Mouse (Mus musculus) embryonic facial prominence, embryonic 10.5 days (tissue): ENCODE data around the gene Irgm1. TPM values are rescaled to one million over a fixed set of nuclear protein-coding genes. Genes with fewer than 3 reads are reported as not detected.
"Not testable (repeated sequence)": the region's sequence is repeated elsewhere in the genome, so short reads cannot be mapped to it uniquely, and the experiment has no call there.

Experiments used
- DNase-seq: peaks from one replicate; pipeline ENCODE4 v3.0.0-alpha.2; 2017; ENCODE audit warnings: low spot score
- H3K27ac ChIP-seq: fragments of 300-500 bp; sonication (generic); replicated peaks from 2 replicates; pipeline ENCODE4 v1.5.1; 2016; ENCODE audit warnings: mild to moderate bottlenecking
- H3K27me3 ChIP-seq: fragments of 300-500 bp; sonication (generic); replicated peaks from 2 replicates; pipeline ENCODE4 v1.6.1; 2016; ENCODE audit warnings: low read depth, mild to moderate bottlenecking; ENCODE audit not compliant: poor library complexity, severe bottlenecking
- H3K36me3 ChIP-seq: fragments of 300-500 bp; sonication (generic); replicated peaks from 2 replicates; pipeline ENCODE4 v1.6.1; 2016; ENCODE audit warnings: mild to moderate bottlenecking, moderate library complexity
- H3K4me1 ChIP-seq: fragments of 300-500 bp; sonication (generic); 2 replicates; pipeline ENCODE4 v1.6.1; 2016
- H3K4me3 ChIP-seq: fragments of 300-500 bp; sonication (generic); 2 replicates; pipeline ENCODE4 v1.5.1; 2016; ENCODE audit warnings: mild to moderate bottlenecking, moderate library complexity
- H3K9me3 ChIP-seq: fragments of 300-500 bp; sonication (generic); 2 replicates; pipeline ENCODE4 v1.6.1; 2016; ENCODE audit warnings: mild to moderate bottlenecking
- WGBS: fragments of 180-500 bp; shearing (Covaris S2); methylation state at CpG from one replicate; pipeline ENCODE4 v1.1.7; 2016; 5-methylcytosine and 5-hydroxymethylcytosine counted together
- polyA plus RNA-seq: library from polyadenylated mRNA; unstranded; fragments of >200 nt; fragmentation: Nextera tagmentation; extraction: Ambion mirVana; gene quantifications from 2 replicates; pipeline ENCODE4 v1.2.1, GENCODE M21; 2016

Gene Irgm1
- 1.1 TPM in 2 replicates for polyA plus RNA-seq

DNA sequence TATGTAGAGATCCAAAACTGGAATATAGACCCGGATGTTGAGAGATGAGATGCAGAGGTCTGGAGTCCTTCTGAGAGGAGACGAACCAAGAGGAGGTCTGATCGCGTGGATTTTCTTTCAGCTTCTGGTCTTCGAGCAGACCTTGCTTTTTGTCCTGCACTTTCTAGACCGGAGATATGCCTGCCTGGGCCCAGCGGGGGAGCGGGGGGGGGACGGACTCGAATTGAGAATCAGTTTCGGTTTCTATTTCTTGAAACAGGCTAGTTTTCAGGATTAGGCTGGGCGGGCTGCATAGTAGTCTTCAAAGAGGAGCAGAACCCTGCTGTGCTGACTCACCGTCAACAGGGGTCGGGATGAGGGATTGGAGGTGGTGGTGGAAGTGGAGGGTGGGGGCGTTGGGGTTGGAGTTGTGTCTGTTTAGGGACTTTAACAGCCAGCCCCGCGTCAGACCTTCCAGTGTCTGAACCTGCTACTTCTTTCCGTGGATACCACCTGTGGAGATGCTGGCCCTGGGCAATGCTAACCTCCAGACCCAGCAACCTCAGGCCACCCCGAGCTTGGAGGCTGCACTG, at the start of gene Irgm1:
TSS of gene Irgm1 (minus strand) at position 483 of the 572 bp plus-strand sequence.
- H3K4me1 ChIP-seq: peaks cover 25% of the 10 kb centered on the region
- no peaks in the 10 kb centered on the region for H3K9me3 ChIP-seq
- DNase-seq: peak; percentile 52
- peak within 1 kb of the TSS; percentile 66; the same call in 1 of the 2 replicates for H3K27ac ChIP-seq
- H3K36me3 ChIP-seq: no peaks in the 10 kb centered on the region
- WGBS: 2% methylated on average over 19 of the region's 19 CpGs
- peaks cover 31% of the 10 kb centered on the region for H3K27me3 ChIP-seq
- H3K4me3 ChIP-seq: peak within 1 kb of the TSS; percentile 59

DNA sequence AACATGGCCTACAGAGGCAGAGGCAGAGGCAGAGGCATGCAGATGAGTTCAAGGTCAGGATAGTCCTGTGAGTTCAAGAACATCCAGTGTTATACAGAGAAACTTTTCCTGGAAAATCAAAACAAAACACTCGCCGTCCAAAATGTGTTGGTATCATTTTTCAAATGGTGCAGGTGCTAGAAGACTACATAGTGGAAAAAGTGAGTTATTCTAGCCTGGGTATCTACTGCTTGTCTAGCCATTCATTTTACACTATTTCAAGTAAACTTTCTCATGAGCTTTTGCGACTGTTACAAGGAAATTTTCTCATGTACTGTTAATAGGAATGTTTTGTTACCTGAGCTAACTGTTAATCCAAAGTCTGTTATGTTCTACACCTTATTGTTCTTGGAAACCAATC, 46.9 kb upstream of the Irgm1 start:
- no peak for DNase-seq
- Histone ChIP-seq H3K9me3 (no peaks in the 10 kb centered on the region), H3K27ac (no peak overlapping the region), H3K27me3 (no peaks in the 10 kb centered on the region), H3K36me3 (no peaks in the 10 kb centered on the region), H3K4me3 (no peak overlapping the region), H3K4me1 (no peaks in the 10 kb centered on the region)
- 90% methylated on average over 3 of the region's 3 CpGs for WGBS

DNA sequence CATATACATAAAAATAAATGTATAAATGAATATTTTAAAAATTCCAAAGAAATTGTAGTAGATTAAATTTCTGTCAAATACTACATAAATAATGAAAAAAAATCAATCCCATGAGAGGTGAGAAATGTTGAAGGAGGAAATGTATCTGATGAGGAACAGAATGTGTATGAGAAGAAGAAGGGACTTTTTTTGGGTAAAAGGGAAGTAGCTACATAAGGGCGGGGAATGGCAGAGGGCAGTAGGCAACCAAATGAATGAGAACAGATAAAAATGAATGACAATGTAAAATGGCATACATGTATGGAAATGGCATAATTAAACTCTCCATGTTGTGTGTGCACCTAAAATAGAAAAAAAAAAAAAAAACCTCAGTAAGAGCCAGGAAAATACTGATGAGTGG, 42.1 kb upstream of the Irgm1 start:
- no peaks in the 10 kb centered on the region for H3K36me3 ChIP-seq
- no peaks in the 10 kb centered on the region for H3K4me1 ChIP-seq
- H3K27me3 ChIP-seq: no peaks in the 10 kb centered on the region
- H3K4me3 ChIP-seq: no peak overlapping the region
- WGBS: 86% methylated on average over 1 of the region's 1 CpGs
- DNase-seq: no peak
- no peak overlapping the region for H3K27ac ChIP-seq
- no peaks in the 10 kb centered on the region for H3K9me3 ChIP-seq

DNA sequence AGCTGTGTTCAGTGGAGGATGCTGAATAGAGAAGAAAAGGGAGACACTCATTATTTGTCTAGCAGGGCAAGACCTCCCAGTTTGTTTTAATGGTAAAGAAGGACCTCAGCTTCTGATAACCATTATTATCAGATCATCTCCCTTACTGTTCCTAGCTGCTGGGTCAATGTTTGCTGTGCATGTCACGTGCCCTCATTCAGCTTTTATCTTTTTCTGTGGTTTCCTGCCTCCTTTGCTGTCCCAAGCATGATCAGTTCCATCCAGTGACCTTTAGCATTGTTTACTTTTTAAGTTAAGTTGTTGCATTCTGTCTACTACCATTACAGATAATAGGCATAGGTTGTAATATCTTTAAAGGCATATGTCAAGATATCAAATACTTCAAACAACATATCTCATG, 37.0 kb upstream of the Irgm1 start:
- H3K9me3 ChIP-seq: no peaks in the 10 kb centered on the region
- WGBS: 55% methylated on average over 1 of the region's 1 CpGs
- no peaks in the 10 kb centered on the region for H3K27me3 ChIP-seq
- no peak overlapping the region for H3K27ac ChIP-seq
- H3K36me3 ChIP-seq: no peaks in the 10 kb centered on the region
- DNase-seq: no peak
- no peak overlapping the region for H3K4me3 ChIP-seq
- no peaks in the 10 kb centered on the region for H3K4me1 ChIP-seq

DNA sequence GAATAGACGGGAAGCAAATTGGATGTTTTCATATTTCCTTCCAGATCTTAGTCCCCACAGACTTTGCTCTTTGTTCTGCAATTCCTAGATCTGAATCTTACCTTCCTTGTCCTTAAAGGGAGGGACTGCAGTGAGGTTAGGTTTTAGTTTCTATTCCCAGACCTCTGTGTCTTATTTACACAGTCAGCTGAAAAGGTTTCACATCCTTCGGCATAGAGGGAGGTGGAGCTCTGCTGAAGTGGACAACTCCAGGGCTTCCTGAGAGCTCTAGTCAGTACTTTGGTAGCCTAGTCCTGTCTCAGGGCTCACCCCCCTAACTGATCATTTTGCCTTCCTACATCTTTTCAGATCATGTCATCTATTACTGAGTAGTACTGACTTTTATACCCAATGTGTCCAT, 30.5 kb upstream of the Irgm1 start, which contains the start of gene Gm5431:
TSS of gene Gm5431 (minus strand) at position 194 of the 400 bp plus-strand sequence.
- no peaks in the 10 kb centered on the region for H3K36me3 ChIP-seq
- H3K4me3 ChIP-seq: no peak within 1 kb of the TSS
- 72% methylated on average over 2 of the region's 2 CpGs for WGBS
- no peaks in the 10 kb centered on the region for H3K27me3 ChIP-seq
- H3K9me3 ChIP-seq: no peaks in the 10 kb centered on the region
- no peak within 1 kb of the TSS for H3K27ac ChIP-seq
- no peaks in the 10 kb centered on the region for H3K4me1 ChIP-seq
- DNase-seq: no peak

DNA sequence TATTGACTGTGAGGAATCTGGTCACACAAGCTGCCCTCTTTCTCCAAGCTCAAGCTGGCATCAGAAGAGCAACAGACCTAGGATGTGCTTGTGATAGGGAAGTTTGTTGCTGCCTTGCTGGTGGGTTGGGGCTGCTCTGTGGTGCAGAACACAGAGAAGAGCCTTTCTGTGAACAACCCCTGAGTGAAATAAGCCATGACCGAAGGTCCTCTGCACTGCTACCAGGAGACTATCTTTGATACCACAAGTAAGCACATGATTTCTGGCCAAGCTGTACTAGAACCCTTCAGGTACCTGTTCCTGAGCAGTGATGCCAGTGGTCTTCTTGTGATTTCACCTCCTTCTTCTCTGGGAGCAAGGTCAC, 30.1 kb upstream of the Irgm1 start:
- not testable (repeated sequence) for H3K9me3 ChIP-seq, H3K36me3 ChIP-seq, H3K4me1 ChIP-seq, H3K27ac ChIP-seq, H3K27me3 ChIP-seq, H3K4me3 ChIP-seq, DNase-seq
- 96% methylated on average over 1 of the region's 1 CpGs for WGBS

DNA sequence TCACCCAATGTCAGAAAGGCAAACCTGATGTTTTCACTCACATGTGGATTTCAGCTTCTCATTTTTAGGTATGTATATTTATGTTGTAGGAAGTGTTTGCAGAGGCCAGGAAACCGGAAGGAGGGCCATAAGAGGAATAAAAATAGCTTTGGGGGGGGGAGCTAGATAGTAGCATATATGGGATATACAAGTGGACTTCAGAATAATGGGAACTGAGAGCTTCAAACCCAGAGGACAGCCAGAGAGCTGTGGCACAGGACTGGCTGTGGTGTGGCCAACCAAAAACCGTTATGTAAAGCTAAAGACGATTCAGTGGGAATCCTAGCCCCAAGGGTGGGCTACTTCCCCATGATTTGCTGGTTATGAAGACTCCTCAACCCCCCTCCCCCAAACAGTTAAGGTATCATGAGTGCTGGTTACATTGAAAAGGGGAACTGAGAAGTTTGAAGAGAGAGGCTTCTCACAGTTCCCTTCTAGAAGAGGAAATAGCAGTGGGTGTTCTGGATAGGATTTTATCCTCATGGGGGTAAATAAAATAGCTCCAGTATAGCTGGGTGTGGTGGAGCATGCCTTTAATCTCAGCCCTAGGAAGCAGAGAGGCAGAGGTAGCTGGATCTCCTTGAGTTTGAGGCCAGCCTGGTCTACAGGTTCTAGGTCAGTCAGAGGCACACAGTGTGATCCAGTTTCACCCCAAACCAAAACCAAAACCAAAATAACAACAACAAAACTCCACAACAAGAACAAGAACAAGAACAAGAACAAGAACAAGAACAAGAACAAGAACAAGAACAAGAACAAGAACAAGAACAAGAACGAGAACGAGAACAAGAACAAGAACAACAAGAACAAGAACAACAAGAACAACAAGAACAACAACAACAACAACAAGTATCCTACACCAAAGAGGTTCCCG, 29.4 kb upstream of the Irgm1 start:
- H3K36me3 ChIP-seq, H3K4me1 ChIP-seq, H3K9me3 ChIP-seq, H3K4me3 ChIP-seq, DNase-seq, H3K27ac ChIP-seq, H3K27me3 ChIP-seq: not testable (repeated sequence)
- WGBS: 82% methylated on average over 6 of the region's 6 CpGs

DNA sequence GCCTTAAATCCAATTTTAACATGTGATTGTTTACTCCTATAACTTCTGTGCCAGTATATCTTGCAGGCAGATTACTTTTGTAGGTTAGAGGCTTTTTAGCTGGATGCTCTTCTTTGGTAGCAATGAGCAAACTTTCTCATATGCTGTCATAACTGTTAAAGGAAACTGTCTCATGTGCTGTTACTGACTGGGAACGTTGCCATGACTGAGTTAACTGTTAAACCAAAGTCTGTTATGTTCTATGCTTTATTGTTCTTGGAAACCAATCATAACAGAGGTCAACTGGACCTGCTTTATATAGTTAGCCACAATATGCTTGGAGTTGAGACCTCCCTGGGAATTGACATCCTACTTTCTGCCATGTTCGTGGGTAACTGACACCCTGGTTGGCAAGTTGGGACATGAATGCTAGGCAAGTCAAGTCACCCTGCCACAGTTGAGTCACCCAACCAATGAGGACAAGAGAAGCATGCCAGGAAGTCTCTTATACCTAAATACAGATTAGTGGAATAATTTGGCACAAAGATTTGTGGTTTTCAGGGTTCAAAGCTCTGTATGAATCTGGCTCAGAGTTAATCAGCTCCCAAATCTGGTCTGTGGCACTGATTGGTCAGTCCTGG, 27.4 kb upstream of the Irgm1 start:
- WGBS: 77% methylated on average over 2 of the region's 2 CpGs
- H3K36me3 ChIP-seq: no peaks in the 10 kb centered on the region

DNA sequence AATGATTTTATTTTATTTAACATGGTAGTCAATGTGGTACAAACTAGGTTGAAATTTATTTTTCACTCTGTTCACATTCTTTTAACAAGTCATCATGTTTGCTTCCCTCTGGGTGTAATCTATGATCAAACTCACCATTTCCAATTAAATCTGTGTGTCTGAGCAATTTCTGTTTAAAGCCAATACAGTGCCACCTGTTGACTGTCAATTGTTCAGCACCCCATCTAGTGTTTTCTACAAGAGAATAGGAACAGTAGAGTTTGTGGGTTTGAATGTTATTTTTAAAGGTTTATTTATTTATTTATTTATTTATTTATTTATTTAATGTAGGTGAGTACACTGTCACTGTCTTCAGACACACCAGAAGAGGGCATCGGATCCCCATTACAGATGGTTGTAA, 5.2 kb upstream of the Irgm1 start:
- H3K4me3 ChIP-seq: no peak overlapping the region
- H3K4me1 ChIP-seq: peaks cover 13% of the 10 kb centered on the region
- H3K9me3 ChIP-seq: no peaks in the 10 kb centered on the region
- 82% methylated on average over 1 of the region's 1 CpGs for WGBS
- H3K27me3 ChIP-seq: peaks cover 18% of the 10 kb centered on the region
- no peaks in the 10 kb centered on the region for H3K36me3 ChIP-seq
- no peak overlapping the region for H3K27ac ChIP-seq
- DNase-seq: no peak

More for the DNA sequence above, 27.4 kb upstream of the Irgm1 start:
- no peaks in the 10 kb centered on the region for H3K27me3 ChIP-seq
- no peaks in the 10 kb centered on the region for H3K9me3 ChIP-seq
- H3K4me3 ChIP-seq: no peak overlapping the region
- no peaks in the 10 kb centered on the region for H3K4me1 ChIP-seq
- no peak for DNase-seq
- H3K27ac ChIP-seq: no peak overlapping the region

DNA sequence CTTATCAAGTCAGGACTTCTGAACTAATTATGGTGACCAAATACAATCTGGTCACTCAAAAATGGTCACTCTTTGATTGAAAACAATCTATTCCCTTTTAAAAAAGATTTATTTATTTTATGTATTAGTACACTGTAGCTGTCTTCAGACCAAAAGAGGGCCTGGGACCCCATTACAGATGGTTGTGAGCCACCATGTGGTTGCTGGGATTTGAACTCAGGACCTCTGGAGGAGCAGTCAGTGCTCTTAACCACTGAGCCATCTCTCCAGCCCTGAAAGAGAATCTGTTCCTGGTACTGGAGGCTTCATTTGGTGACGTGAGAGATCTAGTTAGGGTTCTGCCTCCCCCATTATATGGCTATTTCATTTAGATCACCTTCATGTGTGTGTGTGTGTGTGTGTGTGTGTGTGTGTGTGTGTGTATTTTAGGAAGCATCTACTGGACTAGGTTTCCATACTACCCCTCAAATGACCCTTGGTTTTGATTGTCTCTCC, 3.9 kb upstream of the Irgm1 start:
- H3K27me3 ChIP-seq: peaks cover 22% of the 10 kb centered on the region
- not testable (repeated sequence) for H3K36me3 ChIP-seq, H3K9me3 ChIP-seq, H3K4me3 ChIP-seq, DNase-seq, H3K27ac ChIP-seq
- H3K4me1 ChIP-seq: peaks cover 25% of the 10 kb centered on the region
- WGBS: 85% methylated on average over 1 of the region's 1 CpGs

DNA sequence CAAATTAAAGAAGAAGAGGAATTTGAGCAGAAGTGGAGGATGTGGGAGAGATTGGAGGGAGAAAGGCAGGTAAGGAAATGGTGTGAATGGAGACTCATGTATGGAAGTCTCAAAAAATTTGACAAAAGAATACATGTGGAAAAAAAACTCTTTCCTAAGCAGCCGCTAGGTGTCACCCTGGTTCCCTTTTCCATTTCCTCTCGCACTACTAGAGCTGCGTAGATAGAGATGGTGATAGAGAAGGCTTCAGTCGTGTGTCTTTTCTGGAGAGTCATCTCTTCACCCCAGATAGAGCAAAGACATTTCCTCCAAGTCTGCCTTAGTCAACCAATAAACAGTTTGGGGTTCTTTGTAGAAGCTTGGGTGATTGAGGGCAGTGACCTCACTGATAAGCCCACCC, 3.0 kb upstream of the Irgm1 start:
- DNase-seq: peak; percentile 56
- Histone ChIP-seq H3K9me3 (no peaks in the 10 kb centered on the region), H3K36me3 (no peaks in the 10 kb centered on the region), H3K4me3 (no peak overlapping the region), H3K27me3 (peaks cover 27% of the 10 kb centered on the region), H3K27ac (no peak overlapping the region), H3K4me1 (peaks cover 25% of the 10 kb centered on the region)
- WGBS: 3% methylated on average over 4 of the region's 4 CpGs

DNA sequence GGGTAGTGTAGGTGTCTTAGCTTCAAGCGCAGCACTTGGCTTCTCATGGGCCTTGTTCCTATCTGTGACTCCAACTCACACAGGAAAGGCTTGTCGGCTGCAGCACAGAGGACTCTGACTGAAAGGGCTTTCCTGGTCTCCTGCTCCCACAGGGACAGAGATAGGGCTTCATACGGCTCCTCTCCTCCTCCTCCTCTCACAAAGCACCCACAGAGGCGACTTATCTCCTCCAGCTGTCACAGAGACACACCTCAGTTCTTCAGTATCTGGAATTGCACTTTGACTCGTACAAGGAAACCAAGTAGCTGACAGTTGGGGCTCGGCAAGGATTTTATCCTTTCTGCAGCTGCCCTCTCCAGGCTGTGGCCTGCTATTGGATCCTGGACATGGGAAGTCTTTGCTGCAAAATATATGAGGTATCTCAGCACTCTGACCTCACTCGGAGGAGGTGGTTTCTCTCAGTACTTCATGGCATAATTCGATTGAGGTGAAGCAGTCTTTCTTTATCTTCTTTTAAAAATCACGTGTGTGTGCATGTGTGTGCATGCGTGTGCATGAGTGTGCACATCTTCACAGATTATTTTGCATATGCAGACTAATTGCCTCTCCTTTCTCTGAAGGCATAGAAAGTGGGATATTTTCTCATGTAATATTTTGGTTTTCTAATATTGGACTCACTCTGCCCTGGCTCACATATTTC, 2.3 kb upstream of the Irgm1 start:
- Histone ChIP-seq H3K4me1 (peaks cover 25% of the 10 kb centered on the region), H3K9me3 (no peaks in the 10 kb centered on the region), H3K36me3 (no peaks in the 10 kb centered on the region), H3K27ac (no peak overlapping the region), H3K27me3 (peaks cover 31% of the 10 kb centered on the region), H3K4me3 (no peak overlapping the region)
- WGBS: 78% methylated on average over 10 of the region's 10 CpGs
- no peak for DNase-seq
